Comparison of ENCODE assay signal across 12 mouse cellular contexts in the genomic region with DNA sequence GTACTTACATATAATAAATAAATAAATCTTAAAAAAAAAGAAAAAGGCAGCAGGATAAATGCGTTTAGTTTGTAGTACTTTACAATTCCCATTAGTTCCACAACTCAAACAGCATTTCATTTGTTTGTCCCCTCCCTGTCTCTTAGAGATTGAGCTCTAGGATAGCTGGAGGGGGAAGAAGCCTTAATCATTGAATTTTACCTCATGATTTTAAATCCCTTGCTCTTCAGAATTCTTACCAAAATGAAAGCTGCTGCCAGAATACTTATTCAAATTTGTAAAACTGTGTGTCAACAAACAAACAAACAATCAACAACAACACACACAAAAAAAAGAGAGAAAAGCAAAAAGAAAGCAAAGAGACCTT. TPM values are rescaled to one million over a fixed set of nuclear protein-coding genes. Genes with fewer than 3 reads are reported as not detected.
DNase-seq lines count a peak whose midpoint lies in the region; ATAC-seq and TF ChIP-seq lines count a peak whose summit lies in the region.
"Had no signal": no experiment of that assay in that cellular context is flagged by ENCODE, and none has a peak within 500 bp of the region (broad histone marks: within the 10 kb centered on the region; RNA-seq: fewer than 3 reads in every experiment).

No protein-coding gene starts in this region.

- H3K36me3 ChIP-seq in intestine, postnatal 0 days (ENCODE audit: control insufficient read depth, insufficient read depth), result no peaks in the 10 kb centered on the region
- no peaks in the 10 kb centered on the region for H3K36me3 ChIP-seq in intestine, embryonic 16.5 days (ENCODE audit: control insufficient read depth, insufficient read depth, low read length)
- no peaks in the 10 kb centered on the region for H3K36me3 ChIP-seq in midbrain, embryonic 15.5 days (replicated peaks)
- H3K36me3 ChIP-seq in midbrain, embryonic 13.5 days, result no peaks in the 10 kb centered on the region
- peaks cover 5% of the 10 kb centered on the region; the same call in 1 of the 2 replicates for H3K36me3 ChIP-seq in limb, embryonic 13.5 days
- no peaks in the 10 kb centered on the region for H3K36me3 ChIP-seq in myocyte (ENCODE audit: control insufficient read depth, insufficient read depth)
- H3K36me3 ChIP-seq: heart, embryonic 10.5 days had no signal

- no peak overlapping the region for H3K27ac ChIP-seq in intestine, postnatal 0 days (ENCODE audit: low read depth, low read length)
- no peak overlapping the region; the same call in 1 of the 2 replicates for H3K27ac ChIP-seq in intestine, embryonic 16.5 days (ENCODE audit: low read length)
- peak overlapping the region; percentile 100; the same call in 1 of the 2 replicates for H3K27ac ChIP-seq in midbrain, embryonic 15.5 days
- H3K27ac ChIP-seq in midbrain, embryonic 13.5 days, result no peak overlapping the region
- H3K27ac ChIP-seq in limb, embryonic 13.5 days, result no peak overlapping the region; the same call in 1 of the 2 replicates

- no peak for TF ChIP-seq CTCF in intestine, postnatal 0 days (IDR thresholded peaks at IDR 0.05; ENCODE audit: low read depth)

- H3K9ac ChIP-seq in intestine, postnatal 0 days (ENCODE audit: low read depth, low read length), result no peak overlapping the region
- no peak overlapping the region for H3K9ac ChIP-seq in intestine, embryonic 16.5 days (ENCODE audit: low read depth, low read length)
- H3K9ac ChIP-seq in midbrain, embryonic 15.5 days, result no peak overlapping the region
- no peak overlapping the region for H3K9ac ChIP-seq in midbrain, embryonic 13.5 days (replicated peaks)
- no peak overlapping the region for H3K9ac ChIP-seq in limb, embryonic 13.5 days

- H3K27me3 ChIP-seq in intestine, postnatal 0 days (replicated peaks; ENCODE audit: control insufficient read depth, insufficient read depth, low read length), result no peaks in the 10 kb centered on the region
- no peaks in the 10 kb centered on the region for H3K27me3 ChIP-seq in intestine, embryonic 16.5 days (replicated peaks; ENCODE audit: control insufficient read depth, insufficient read depth, low read length)
- H3K27me3 ChIP-seq in midbrain, embryonic 15.5 days (replicated peaks), result no peaks in the 10 kb centered on the region
- no peaks in the 10 kb centered on the region for H3K27me3 ChIP-seq in midbrain, embryonic 13.5 days
- H3K27me3 ChIP-seq in limb, embryonic 13.5 days, result no peaks in the 10 kb centered on the region
- no peaks in the 10 kb centered on the region for H3K27me3 ChIP-seq in myocyte (ENCODE audit: control insufficient read depth, insufficient read depth, insufficient read length)

- no peak overlapping the region for H3K4me3 ChIP-seq in intestine, postnatal 0 days (ENCODE audit: low read depth, low read length)
- H3K4me3 ChIP-seq in intestine, embryonic 16.5 days (ENCODE audit: low read length), result no peak overlapping the region
- H3K4me3 ChIP-seq in midbrain, embryonic 15.5 days, result no peak overlapping the region
- no peak overlapping the region for H3K4me3 ChIP-seq in midbrain, embryonic 13.5 days (replicated peaks)
- no peak overlapping the region for H3K4me3 ChIP-seq in limb, embryonic 13.5 days
- H3K4me3 ChIP-seq in myocyte, result no peak overlapping the region

- H3K4me1 ChIP-seq in intestine, postnatal 0 days (replicated peaks; ENCODE audit: control insufficient read depth, insufficient read depth, low read length), result 0 out of 2 replicates have a peak, but pooled peaks cover 11% of the 10 kb centered on the region
- H3K4me1 ChIP-seq in intestine, embryonic 16.5 days (ENCODE audit: control insufficient read depth, insufficient read depth, low read length), result peaks cover 22% of the 10 kb centered on the region
- H3K4me1 ChIP-seq in midbrain, embryonic 15.5 days, result peaks cover 40% of the 10 kb centered on the region
- peaks cover 37% of the 10 kb centered on the region for H3K4me1 ChIP-seq in midbrain, embryonic 13.5 days (replicated peaks)
- H3K4me1 ChIP-seq in limb, embryonic 13.5 days, result peaks cover 39% of the 10 kb centered on the region

- H3K4me2 ChIP-seq in intestine, postnatal 0 days (replicated peaks; ENCODE audit: low read depth), result peak overlapping the region; percentile 88; the same call in 1 of the 2 replicates
- H3K4me2 ChIP-seq in intestine, embryonic 16.5 days (ENCODE audit: low read depth, low read length), result no peak overlapping the region
- H3K4me2 ChIP-seq in midbrain, embryonic 15.5 days, result no peak overlapping the region
- no peak overlapping the region for H3K4me2 ChIP-seq in midbrain, embryonic 13.5 days (replicated peaks)
- peak overlapping the region; percentile 75; the same call in 1 of the 2 replicates for H3K4me2 ChIP-seq in limb, embryonic 13.5 days (replicated peaks)
- peak overlapping the region; percentile 93 for H3K4me2 ChIP-seq in myocyte (ENCODE audit: low read depth)

- peaks cover 17% of the 10 kb centered on the region for H3K79me2 ChIP-seq in myocyte (ENCODE audit: control insufficient read depth, insufficient read depth)

- no peaks in the 10 kb centered on the region for H3K9me3 ChIP-seq in intestine, postnatal 0 days (ENCODE audit: control insufficient read depth)
- no peaks in the 10 kb centered on the region for H3K9me3 ChIP-seq in intestine, embryonic 16.5 days (ENCODE audit: control insufficient read depth, low read length)
- no peaks in the 10 kb centered on the region for H3K9me3 ChIP-seq in midbrain, embryonic 15.5 days
- H3K9me3 ChIP-seq in midbrain, embryonic 13.5 days, result no peaks in the 10 kb centered on the region
- H3K9me3 ChIP-seq in limb, embryonic 13.5 days, result no peaks in the 10 kb centered on the region
- H3K9me3 ChIP-seq: heart, embryonic 10.5 days had no signal

- WGBS in intestine, postnatal 0 days, result 73% methylated on average over 1 of the region's 1 CpGs
- 77% methylated on average over 1 of the region's 1 CpGs for WGBS in intestine, embryonic 16.5 days
- 82% methylated on average over 1 of the region's 1 CpGs for WGBS in midbrain, embryonic 15.5 days
- WGBS in midbrain, embryonic 13.5 days, result 92% methylated on average over 1 of the region's 1 CpGs
- WGBS in limb, embryonic 13.5 days, result 81% methylated on average over 1 of the region's 1 CpGs

- no peak for TF ChIP-seq POLR2A in myocyte (IDR thresholded peaks at IDR 0.05; ENCODE audit: insufficient read length, low read depth)

- no peak for DNase-seq in thymus, postnatal 0 days (ENCODE audit: low spot score)
- no peak for DNase-seq in cerebellum, adult 18-20 months
- DNase-seq: adrenal gland, postnatal 14 days; kidney, postnatal 25 days had no signal

- no peak overlapping the region for H3ac ChIP-seq in myocyte (ENCODE audit: control insufficient read depth, insufficient read length)

- ATAC-seq in intestine, postnatal 0 days, result no peak
- no peak for ATAC-seq in intestine, embryonic 16.5 days
- ATAC-seq in midbrain, embryonic 15.5 days (replicated peaks), result no peak
- ATAC-seq in midbrain, embryonic 13.5 days, result no peak
- ATAC-seq in limb, embryonic 13.5 days (ENCODE audit: low FRiP score, low read depth), result no peak
- ATAC-seq: hindbrain, embryonic 16.5 days had no signal

RNA-seq across cellular contexts. Expression of a gene that starts 1.2 kb away (rescaled TPM):
- 0.46 and 0.76 TPM in 2 replicates for polyA plus RNA-seq in intestine, postnatal 0 days (2015; fragmentation: Nextera tagmentation; extraction: Ambion mirVana)
- 0.40 and 0.49 TPM in 2 replicates for polyA plus RNA-seq in intestine, embryonic 16.5 days (2015; fragmentation: Nextera tagmentation; extraction: Ambion mirVana)
- 0.77 and 0.87 TPM in 2 replicates for polyA plus RNA-seq in midbrain, embryonic 15.5 days (2015; fragmentation: Nextera tagmentation; extraction: Ambion mirVana)
- 1.1 TPM in 2 replicates for polyA plus RNA-seq in midbrain, embryonic 13.5 days (2015; fragmentation: Nextera tagmentation; extraction: Ambion mirVana)
- polyA plus RNA-seq in limb, embryonic 13.5 days (2015; fragmentation: Nextera tagmentation; extraction: Ambion mirVana), result 0.74 and 0.84 TPM in 2 replicates
- 0.31 TPM for polyA plus RNA-seq in myocyte (2012; fragmentation: generic; extraction: Trizol)
- polyA plus RNA-seq in thymus, postnatal 0 days (2015; fragmentation: Nextera tagmentation; extraction: Ambion mirVana), result 1.3 and 2.0 TPM in 2 replicates

RNA-seq across cellular contexts. Expression of a gene that starts 2.7 kb away (rescaled TPM):
- 231 and 241 TPM in 2 replicates for polyA plus RNA-seq in intestine, postnatal 0 days (2015; fragmentation: Nextera tagmentation; extraction: Ambion mirVana)
- 217 and 222 TPM in 2 replicates for polyA plus RNA-seq in intestine, embryonic 16.5 days (2015; fragmentation: Nextera tagmentation; extraction: Ambion mirVana)
- 98.3 and 103 TPM in 2 replicates for polyA plus RNA-seq in midbrain, embryonic 15.5 days (2015; fragmentation: Nextera tagmentation; extraction: Ambion mirVana)
- polyA plus RNA-seq in midbrain, embryonic 13.5 days (2015; fragmentation: Nextera tagmentation; extraction: Ambion mirVana), result 113 and 121 TPM in 2 replicates
- 85.9 and 95.9 TPM in 2 replicates for polyA plus RNA-seq in limb, embryonic 13.5 days (2015; fragmentation: Nextera tagmentation; extraction: Ambion mirVana)
- polyA plus RNA-seq in myocyte (2012; fragmentation: generic; extraction: Trizol), result 254 TPM
- 341 and 352 TPM in 2 replicates for polyA plus RNA-seq in thymus, postnatal 0 days (2015; fragmentation: Nextera tagmentation; extraction: Ambion mirVana)

RNA-seq across cellular contexts. Expression of a gene that starts 22.0 kb away (rescaled TPM):
- 0.47 and 1.8 TPM in 2 replicates for polyA plus RNA-seq in intestine, postnatal 0 days (2015; fragmentation: Nextera tagmentation; extraction: Ambion mirVana)
- polyA plus RNA-seq in intestine, embryonic 16.5 days (2015; fragmentation: Nextera tagmentation; extraction: Ambion mirVana), result 0.65 and 0.93 TPM in 2 replicates
- polyA plus RNA-seq in midbrain, embryonic 15.5 days (2015; fragmentation: Nextera tagmentation; extraction: Ambion mirVana), result 1.5 and 1.8 TPM in 2 replicates
- polyA plus RNA-seq in midbrain, embryonic 13.5 days (2015; fragmentation: Nextera tagmentation; extraction: Ambion mirVana), result 1.4 and 1.7 TPM in 2 replicates
- polyA plus RNA-seq in limb, embryonic 13.5 days (2015; fragmentation: Nextera tagmentation; extraction: Ambion mirVana), result 1.8 and 2.2 TPM in 2 replicates
- 0.10 TPM for polyA plus RNA-seq in myocyte (2012; fragmentation: generic; extraction: Trizol)
- 2.1 and 3.0 TPM in 2 replicates for polyA plus RNA-seq in thymus, postnatal 0 days (2015; fragmentation: Nextera tagmentation; extraction: Ambion mirVana)

RNA-seq across cellular contexts. Expression of a gene that starts 22.6 kb away (rescaled TPM):
- polyA plus RNA-seq in intestine, postnatal 0 days (2015; fragmentation: Nextera tagmentation; extraction: Ambion mirVana), result 41.4 and 45.2 TPM in 2 replicates
- polyA plus RNA-seq in intestine, embryonic 16.5 days (2015; fragmentation: Nextera tagmentation; extraction: Ambion mirVana), result 82.1 and 82.3 TPM in 2 replicates
- 74.2 and 79.3 TPM in 2 replicates for polyA plus RNA-seq in midbrain, embryonic 15.5 days (2015; fragmentation: Nextera tagmentation; extraction: Ambion mirVana)
- polyA plus RNA-seq in midbrain, embryonic 13.5 days (2015; fragmentation: Nextera tagmentation; extraction: Ambion mirVana), result 89.8 and 92.5 TPM in 2 replicates
- polyA plus RNA-seq in limb, embryonic 13.5 days (2015; fragmentation: Nextera tagmentation; extraction: Ambion mirVana), result 110 and 114 TPM in 2 replicates
- 44.6 TPM for polyA plus RNA-seq in myocyte (2012; fragmentation: generic; extraction: Trizol)
- 88.9 and 90.5 TPM in 2 replicates for polyA plus RNA-seq in thymus, postnatal 0 days (2015; fragmentation: Nextera tagmentation; extraction: Ambion mirVana)

RNA-seq across cellular contexts. Expression of a gene that starts 23.8 kb away (rescaled TPM):
- 78.4 and 90.9 TPM in 2 replicates for polyA plus RNA-seq in intestine, postnatal 0 days (2015; fragmentation: Nextera tagmentation; extraction: Ambion mirVana)
- polyA plus RNA-seq in intestine, embryonic 16.5 days (2015; fragmentation: Nextera tagmentation; extraction: Ambion mirVana), result 91.5 and 109 TPM in 2 replicates
- polyA plus RNA-seq in midbrain, embryonic 15.5 days (2015; fragmentation: Nextera tagmentation; extraction: Ambion mirVana), result 0.97 and 1.6 TPM in 2 replicates
- 0.50 and 1.0 TPM in 2 replicates for polyA plus RNA-seq in midbrain, embryonic 13.5 days (2015; fragmentation: Nextera tagmentation; extraction: Ambion mirVana)
- polyA plus RNA-seq in limb, embryonic 13.5 days (2015; fragmentation: Nextera tagmentation; extraction: Ambion mirVana), result 0.04 and 0.10 TPM in 2 replicates
- 0.01 TPM for polyA plus RNA-seq in myocyte (2012; fragmentation: generic; extraction: Trizol)
- polyA plus RNA-seq in thymus, postnatal 0 days (2015; fragmentation: Nextera tagmentation; extraction: Ambion mirVana), result 0.29 and 0.30 TPM in 2 replicates

Comparison
In these comparisons a context has a peak if more than half of its experiments do, and no peak if none do; other contexts are left out.
1. H3K4me2 ChIP-seq: peak in intestine, postnatal 0 days (single experiment), limb, embryonic 13.5 days (single experiment) and myocyte (single experiment); none in intestine, embryonic 16.5 days (single experiment), midbrain, embryonic 15.5 days (single experiment) and midbrain, embryonic 13.5 days (single experiment).